Mouse (Mus musculus): ENCODE data around the gene G3bp2.

The G3bp2 gene

GRCm38 (mm10) chr5:92098351-92099109 lies 15.0 kb upstream of the G3bp2 start:
- no peak for DNase-seq (ENCODE audit: low spot score)

- no peak for DNase-seq (ENCODE audit: low spot score)
These were observed 14.3 kb upstream of the G3bp2 start for GRCm38 (mm10) chr5:92097779-92098178.

DNA sequence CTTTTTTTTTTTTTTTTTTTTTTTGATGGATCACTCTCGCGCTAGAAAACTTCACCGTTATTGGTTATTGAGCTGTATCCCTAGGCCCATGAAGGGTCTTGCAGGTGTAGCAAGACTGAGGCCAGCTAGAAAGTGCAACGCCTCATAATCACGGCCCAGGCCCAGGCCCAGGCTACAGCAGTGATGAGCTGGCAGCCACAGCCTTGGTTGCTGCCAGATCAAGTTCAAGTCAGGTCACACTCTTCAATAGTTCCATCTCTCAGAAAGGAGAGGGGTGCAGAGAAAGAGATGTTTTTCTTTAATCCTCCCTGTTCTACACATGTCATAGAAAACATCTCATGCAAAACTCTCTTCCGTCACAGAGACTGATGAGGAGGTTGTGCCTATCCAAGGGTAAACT lies 13.3 kb upstream of the G3bp2 start:
- DNase-seq (ENCODE audit: low spot score) = no peak

GRCm38 (mm10) chr5:92094062-92094415 lies 10.5 kb upstream of the G3bp2 start:
- no peak for DNase-seq (ENCODE audit: low spot score)

GRCm38 (mm10) chr5:92093263-92094061 lies 9.9 kb upstream of the G3bp2 start:
- no peak for DNase-seq (ENCODE audit: low spot score)

GRCm38 (mm10) chr5:92087469-92087868 lies 4.0 kb upstream of the G3bp2 start:
- DNase-seq (ENCODE audit: low spot score) = no peak

GRCm38 (mm10) chr5:92085821-92086550 lies 2.5 kb upstream of the G3bp2 start:
- DNase-seq (ENCODE audit: low spot score) = no peak

GRCm38 (mm10) chr5:92085246-92085645 lies 1.7 kb upstream of the G3bp2 start:
- no peak for DNase-seq (ENCODE audit: low spot score)

GRCm38 (mm10) chr5:92082821-92083401 lies 608 bp downstream of the G3bp2 start:
- DNase-seq (ENCODE audit: low spot score) = peak; percentile 29

- DNase-seq (ENCODE audit: low spot score) = no peak
These were observed 2.2 kb downstream of the G3bp2 start for GRCm38 (mm10) chr5:92081326-92081725.

GRCm38 (mm10) chr5:92080400-92080799 lies 3.1 kb downstream of the G3bp2 start:
- no peak for DNase-seq (ENCODE audit: low spot score)

DNA sequence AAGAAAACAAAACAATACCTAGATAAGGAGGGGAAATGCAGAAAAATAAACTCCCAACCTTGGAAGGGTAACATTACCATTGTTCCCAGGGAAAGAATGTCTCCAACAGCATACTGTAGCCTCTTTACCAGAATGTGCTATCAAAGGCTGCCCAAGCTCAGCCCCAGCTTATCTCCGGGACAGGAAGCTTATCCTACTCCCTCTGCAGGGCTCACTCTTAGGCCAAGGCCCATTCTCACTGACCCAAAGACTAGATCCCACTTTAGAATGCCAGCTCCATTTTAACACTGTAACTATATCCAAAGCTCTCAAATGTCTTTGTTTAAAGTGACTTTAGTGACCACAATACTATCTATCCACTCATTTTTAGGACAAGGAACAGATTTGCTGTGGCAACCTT lies 4.2 kb downstream of the G3bp2 start:
- DNase-seq (ENCODE audit: low spot score) = no peak

DNA sequence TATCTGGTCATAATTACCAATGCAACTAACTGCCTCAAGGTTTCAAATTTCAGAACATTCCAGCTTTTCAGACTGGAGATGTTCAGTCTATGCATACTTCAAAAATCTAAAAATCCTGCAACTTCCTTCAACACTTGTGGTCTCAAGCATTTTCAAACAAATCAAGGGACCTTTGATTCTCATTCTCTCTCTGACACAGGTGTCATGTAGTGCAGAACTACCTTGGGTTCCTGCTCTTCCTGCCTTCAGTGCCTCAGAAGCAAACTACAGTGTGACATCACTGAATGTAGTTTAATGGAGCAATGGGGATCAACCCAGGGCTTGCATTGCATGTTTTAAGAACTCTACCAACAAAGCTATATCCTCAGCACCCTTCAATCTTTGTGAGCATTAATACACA lies 4.8 kb downstream of the G3bp2 start:
- DNase-seq (ENCODE audit: low spot score) = no peak

GRCm38 (mm10) chr5:92076273-92076672 lies 7.2 kb downstream of the G3bp2 start:
- DNase-seq (ENCODE audit: low spot score) = no peak

- DNase-seq (ENCODE audit: low spot score) = no peak
These were observed 9.5 kb downstream of the G3bp2 start for GRCm38 (mm10) chr5:92074061-92074460.

DNA sequence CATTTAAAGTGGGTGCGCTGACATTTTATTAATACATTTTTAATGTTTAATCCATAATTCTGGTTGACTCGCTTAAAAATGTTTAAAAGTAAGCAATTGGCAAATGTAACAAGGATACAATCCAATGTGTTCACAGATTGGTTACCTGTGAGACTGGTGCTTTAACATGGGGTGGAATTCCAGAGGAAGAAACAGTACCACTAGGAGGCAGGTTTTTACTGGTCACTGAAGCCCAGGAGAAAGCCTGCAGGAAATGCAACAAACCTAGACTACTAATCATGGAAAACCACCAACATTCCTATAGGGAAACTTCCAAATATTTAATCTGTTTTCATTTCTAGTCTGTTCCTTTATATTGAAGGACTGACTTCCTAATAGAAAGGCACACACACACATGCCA lies 20.3 kb downstream of the G3bp2 start:
- DNase-seq (ENCODE audit: low spot score) = no peak

DNA sequence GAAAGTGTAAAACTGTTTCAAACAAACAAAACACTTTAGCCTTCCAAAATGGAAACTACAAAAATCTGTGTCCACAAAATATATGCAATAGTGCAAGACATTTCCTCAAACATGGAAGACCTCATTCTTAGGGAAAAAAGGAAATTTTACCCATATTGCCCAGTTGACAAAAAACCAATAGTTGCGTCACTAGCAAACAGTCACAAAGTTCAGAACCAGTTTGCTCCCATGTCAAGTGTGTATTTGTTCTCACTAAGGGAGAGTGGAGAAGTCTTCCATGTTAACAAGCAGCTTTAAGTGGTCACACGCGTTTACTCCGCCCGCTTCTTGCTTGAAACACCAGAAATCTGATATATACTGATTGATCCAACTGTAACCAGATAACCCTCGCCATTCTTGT lies 30.7 kb downstream of the G3bp2 start:
- no peak for DNase-seq (ENCODE audit: low spot score)

DNA sequence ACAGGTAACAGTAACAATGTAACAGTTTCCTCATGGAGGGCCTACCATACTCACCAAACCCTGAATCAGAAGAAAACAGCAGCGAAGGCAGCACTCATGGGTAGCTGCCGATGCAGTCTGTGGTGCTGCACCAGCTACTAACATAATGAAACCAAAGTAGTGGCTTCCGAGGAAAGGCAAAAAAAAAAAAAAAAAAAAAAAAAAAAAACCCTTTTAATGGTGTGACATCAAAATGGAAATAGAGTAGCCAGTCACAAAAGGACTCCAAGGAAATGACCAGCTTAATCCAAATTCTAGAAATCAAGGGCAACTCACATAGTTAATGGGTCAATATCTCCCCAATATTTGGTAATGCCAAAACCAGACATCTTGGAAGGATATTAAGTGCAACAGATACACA lies 33.1 kb downstream of the G3bp2 start:
- DNase-seq (ENCODE audit: low spot score) = no peak

GRCm38 (mm10) chr5:92043783-92044182 lies 39.7 kb downstream of the G3bp2 start, which contains the start of gene Cdkl2:
TSS of gene Cdkl2 (minus strand) at chr5:92043883.
- no peak for DNase-seq (ENCODE audit: low spot score)

DNA sequence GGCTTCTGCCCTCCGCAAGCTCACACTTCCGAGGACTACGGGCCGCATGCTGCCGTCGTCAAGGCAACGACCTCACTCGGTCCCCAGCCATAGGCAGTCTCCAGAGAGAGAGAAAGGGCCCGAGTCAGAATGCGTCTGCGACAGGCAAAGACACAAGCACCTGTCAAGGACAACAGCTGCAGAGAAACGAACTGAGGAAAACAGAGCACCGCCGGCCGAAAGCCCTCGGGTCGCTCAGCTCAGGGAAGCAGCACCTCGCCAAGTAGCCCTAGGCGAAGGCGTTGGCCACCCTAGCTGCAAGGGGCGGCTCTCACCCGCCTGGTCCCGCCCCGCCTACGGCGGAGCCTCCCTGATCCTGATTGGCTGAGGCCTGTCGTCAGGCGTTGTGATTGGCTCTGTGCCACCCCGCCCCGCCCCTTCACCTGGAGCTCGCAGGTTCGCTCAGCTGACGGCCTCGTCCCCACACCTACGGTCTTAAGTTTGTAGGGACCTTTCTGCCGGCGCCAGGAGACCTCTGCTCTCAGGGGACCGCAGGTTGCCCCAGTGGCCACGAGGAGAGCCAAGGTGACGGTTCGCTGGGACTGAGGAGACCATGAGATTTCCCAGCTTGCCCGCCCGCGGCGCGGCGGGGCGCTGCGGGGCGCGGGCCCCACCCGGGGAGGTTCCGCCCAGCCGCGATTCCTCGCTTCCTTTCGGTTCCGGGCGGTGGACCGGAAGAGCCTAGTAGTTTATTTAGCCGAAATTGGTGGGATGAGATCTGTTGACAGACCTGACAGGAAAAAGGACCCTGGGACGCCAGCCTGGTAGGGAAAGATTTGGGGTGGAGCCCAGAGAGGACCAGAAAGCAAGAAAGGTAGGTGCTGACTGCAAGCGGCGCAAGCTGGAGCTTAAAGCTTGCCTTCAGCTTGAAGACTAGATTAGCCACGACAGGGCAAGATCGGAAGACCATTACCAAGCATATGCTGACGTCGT lies 40.9 kb downstream of the G3bp2 start:
- DNase-seq (ENCODE audit: low spot score) = peak; percentile 83

DNA sequence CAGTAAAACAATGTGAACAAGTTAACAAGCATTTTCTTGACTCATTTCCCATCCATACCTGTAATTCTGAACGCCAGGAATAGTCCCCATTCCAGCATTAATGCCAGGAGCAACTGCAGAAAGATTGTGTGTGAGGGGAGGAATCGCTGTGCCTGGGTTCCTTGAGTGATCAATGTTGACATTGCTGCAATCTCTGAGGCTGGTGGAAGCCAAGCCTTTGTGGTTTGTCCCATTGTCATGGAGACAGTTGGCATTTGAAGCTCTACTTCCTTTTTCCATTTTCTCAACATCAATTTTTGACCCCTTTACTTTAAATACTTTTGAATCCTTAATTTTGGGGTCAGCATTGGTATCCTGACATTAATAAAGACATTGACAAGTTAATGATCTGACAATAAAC lies 63.6 kb downstream of the G3bp2 start:
- DNase-seq (ENCODE audit: low spot score) = no peak
